Mouse (Mus musculus): ENCODE results near the gene Mga. TPM values are rescaled to one million over a fixed set of nuclear protein-coding genes. Genes with fewer than 3 reads are reported as not detected.

Mga gene
- polyA plus RNA-seq (2017; shearing (Covaris generic)): 45.9 TPM

DNA sequence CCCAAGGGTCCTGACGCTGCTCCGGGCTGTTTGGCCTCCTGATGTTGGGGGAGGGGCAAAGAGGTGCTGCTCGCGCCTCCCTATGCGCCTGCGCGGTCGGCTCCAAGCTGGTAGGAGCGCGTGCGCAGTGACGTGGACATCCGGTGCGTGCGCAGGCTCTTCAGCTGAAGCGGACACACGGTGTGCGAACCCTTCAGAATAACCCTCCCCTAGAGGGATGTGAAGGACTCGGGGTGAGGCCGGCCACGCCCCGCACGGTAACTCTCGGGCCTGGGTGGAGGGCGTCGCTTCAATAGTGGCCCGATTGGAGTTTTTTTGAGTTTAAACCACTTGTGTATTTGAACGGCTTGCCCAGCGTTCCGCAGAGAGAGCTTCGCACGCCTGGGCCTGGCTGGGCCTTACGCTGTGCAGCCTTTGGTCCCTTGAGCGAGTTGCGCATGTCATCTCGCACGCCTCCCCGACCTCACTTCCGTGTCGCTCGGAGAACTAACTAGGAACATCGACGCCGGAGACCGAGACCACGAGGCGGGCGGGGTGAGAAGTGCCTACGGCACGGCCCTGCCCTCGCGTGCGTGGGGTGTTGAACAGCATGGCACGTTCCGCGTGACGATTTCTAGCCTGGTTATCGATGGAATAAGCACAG is at the start of gene Mga:
TSS of gene Mga (plus strand) at position 139 of the 643 bp plus-strand sequence.

DNA sequence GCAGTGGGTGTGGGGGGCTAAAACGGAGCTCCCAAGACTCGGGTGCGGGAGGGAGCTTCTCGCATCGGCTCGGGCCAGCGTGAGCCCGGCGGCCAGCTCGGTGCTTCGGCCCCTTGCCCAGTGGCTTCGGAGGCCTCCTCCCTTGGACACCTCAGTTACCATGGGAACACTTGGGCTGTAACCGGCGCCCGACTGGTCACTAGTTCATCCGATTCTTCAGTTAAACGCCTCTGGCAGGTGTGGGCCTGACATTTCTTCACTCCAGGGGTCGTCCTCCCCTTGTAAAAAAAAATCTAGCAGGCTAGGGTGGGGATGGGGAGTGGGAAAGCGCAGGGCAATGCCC is 75.5 kb downstream of the Mga start, which contains the start of gene Mapkbp1:
TSS of gene Mapkbp1 (plus strand) at position 163 of the 343 bp plus-strand sequence.

Other genes starting within 250 kb of the Mga start
- 36.6 TPM for gene Ndufaf1, start 234.4 kb upstream of the Mga start, polyA plus RNA-seq (2017; shearing (Covaris generic))
- gene Rtf1, start 222.2 kb upstream of the Mga start, polyA plus RNA-seq (2017; shearing (Covaris generic)): 63.9 TPM
- 0.84 TPM for gene Itpka, start 154.9 kb upstream of the Mga start, polyA plus RNA-seq (2017; shearing (Covaris generic))
- 0.29 TPM for gene Ltk, start 136.8 kb upstream of the Mga start, polyA plus RNA-seq (2017; shearing (Covaris generic))
- 35.0 TPM for gene Rpap1, start 109.7 kb upstream of the Mga start, polyA plus RNA-seq (2017; shearing (Covaris generic))
- gene Tyro3, start 99.5 kb upstream of the Mga start, polyA plus RNA-seq (2017; shearing (Covaris generic)): 8.0 TPM
- gene Mapkbp1, start 75.5 kb downstream of the Mga start, polyA plus RNA-seq (2017; shearing (Covaris generic)): 7.8 TPM
- 25.1 TPM for gene Jmjd7, start 130.3 kb downstream of the Mga start, polyA plus RNA-seq (2017; shearing (Covaris generic))
- gene Gm28042, start 130.3 kb downstream of the Mga start, polyA plus RNA-seq (2017; shearing (Covaris generic)): 5.5 TPM
- 2.5 TPM for gene Pla2g4b, start 136.2 kb downstream of the Mga start, polyA plus RNA-seq (2017; shearing (Covaris generic))

Data from CD4-positive, CD25-positive, alpha-beta regulatory T cell (primary cell).